ENCODE assay signal across 8 mouse cellular contexts in the genomic region with DNA sequence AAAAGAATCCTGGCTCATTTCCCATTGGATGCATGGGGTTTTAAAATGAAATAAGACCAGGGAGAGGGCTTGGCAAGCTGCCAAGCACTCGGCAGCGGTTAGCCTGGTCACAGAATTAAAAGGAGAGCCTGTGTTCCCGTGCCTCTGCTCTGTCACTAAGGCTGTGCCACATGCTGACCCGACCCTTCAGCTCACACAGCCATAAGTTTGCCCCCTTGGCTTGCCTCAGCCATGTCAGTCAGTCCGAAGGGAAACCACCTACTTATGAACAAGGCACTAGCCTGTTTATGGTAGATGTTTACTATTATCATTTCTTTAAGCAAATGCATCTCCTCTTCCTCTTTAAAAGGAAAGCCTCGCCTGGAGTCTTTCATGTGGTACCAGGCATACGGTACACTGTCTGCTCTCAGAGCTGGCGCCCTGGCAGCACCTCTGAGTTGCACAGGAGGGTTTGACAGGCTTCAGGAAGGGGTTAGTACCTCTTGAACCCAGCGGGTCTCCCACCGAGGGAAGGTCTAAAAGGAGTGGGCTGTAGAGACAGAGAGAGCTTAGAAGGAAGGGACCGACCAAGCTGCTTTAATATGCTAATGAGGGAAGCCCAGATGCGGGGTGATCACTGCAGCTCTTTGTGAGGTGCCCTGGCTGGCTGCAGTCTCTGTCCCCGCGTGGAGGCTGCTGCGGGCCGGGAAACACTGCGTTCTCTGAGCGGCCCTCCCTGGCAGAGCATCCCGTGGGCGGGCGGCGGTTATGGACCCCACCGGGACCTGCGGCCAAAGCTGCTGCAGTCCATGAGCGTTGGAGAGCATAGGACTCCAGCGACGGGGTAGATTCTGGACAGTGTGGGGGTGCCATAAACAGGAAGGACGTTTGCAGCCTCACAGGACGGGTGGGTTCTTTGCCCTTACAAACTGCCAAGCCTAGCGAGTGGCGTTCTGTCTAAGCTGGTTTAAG. TPM values are rescaled to one million over a fixed set of nuclear protein-coding genes. Genes with fewer than 3 reads are reported as not detected.
A peak's percentile ranks its signal among the peaks of the same experiment; 100 is the strongest.
DNase-seq lines count a peak whose midpoint lies in the region; ATAC-seq and TF ChIP-seq lines count a peak whose summit lies in the region.

No protein-coding gene starts in this region.

- DNase-seq in urinary bladder, adult 2 months (ENCODE audit: low spot score): peak; percentile 23
- DNase-seq in urinary bladder, postnatal 36 days (ENCODE audit: low spot score in 2 of 2): no peak
- DNase-seq in embryo, embryonic 10.5 days (ENCODE audit: low spot score): peak; percentile 55
- peak; percentile 42 to 56 for DNase-seq in kidney, postnatal 4 days
- no peak for DNase-seq in liver, postnatal 0 days
- peak; percentile 5 for DNase-seq in skeletal muscle tissue, adult 2 months (ENCODE audit: low read depth, low spot score)
- DNase-seq in spleen, adult 18-20 months: no peak

- H3K27ac ChIP-seq in heart, embryonic 14.5 days (replicated peaks in 1 of 2; ENCODE audit: control insufficient read depth in 1 of 2, insufficient read depth in 1 of 2, low read depth in 2 of 2, low read length in 2 of 2): no peak overlapping the region; a peak in 2 of 4 replicates
- H3K27ac ChIP-seq in liver, postnatal 0 days (ENCODE audit: low read depth): no peak overlapping the region

- peak overlapping the region; percentile 41 to 55 for H3K4me3 ChIP-seq in heart, embryonic 14.5 days (ENCODE audit: control insufficient read depth in 1 of 2, insufficient read depth in 1 of 2, low read depth in 1 of 2, low read length in 2 of 2)
- H3K4me3 ChIP-seq in liver, postnatal 0 days (ENCODE audit: low read depth, low read length): 0 out of 2 replicates have a peak overlapping the region, but pooled peaks have one; percentile 5

- no peaks in the 10 kb centered on the region for H3K27me3 ChIP-seq in heart, embryonic 14.5 days (ENCODE audit: control insufficient read depth, insufficient read depth, low read length)
- H3K27me3 ChIP-seq in liver, postnatal 0 days (ENCODE audit: insufficient read depth, low read length): no peaks in the 10 kb centered on the region

- peaks cover 7 to 13% of the 10 kb centered on the region in 2 experiments; a peak in 3 of 4 replicates for H3K4me1 ChIP-seq in heart, embryonic 14.5 days (ENCODE audit: control insufficient read depth in 2 of 2, insufficient read depth in 2 of 2, low read length in 2 of 2)
- peaks cover 2% of the 10 kb centered on the region; the same call in 1 of the 2 replicates for H3K4me1 ChIP-seq in liver, postnatal 0 days (ENCODE audit: insufficient read depth)

- WGBS in heart, embryonic 14.5 days: 3% methylated on average over 31 of the region's 31 CpGs
- WGBS in liver, postnatal 0 days (ENCODE audit: insufficient replicate concordance): 7% methylated on average over 31 of the region's 31 CpGs

- ATAC-seq in heart, embryonic 14.5 days (ENCODE audit: insufficient number of reproducible peaks, insufficient read depth, low FRiP score, low read depth): peak; percentile 58; the same call in 1 of the 2 replicates
- ATAC-seq in liver, postnatal 0 days: no peak

- H3K9me3 ChIP-seq in heart, embryonic 14.5 days (ENCODE audit: control insufficient read depth, low read length): no peaks in the 10 kb centered on the region
- H3K9me3 ChIP-seq in liver, postnatal 0 days (ENCODE audit: low read length): no peaks in the 10 kb centered on the region

- no peak for TF ChIP-seq CTCF in liver, postnatal 0 days (IDR thresholded peaks at IDR 0.05; ENCODE audit: low read depth)

- peak overlapping the region; percentile 85 for H3K4me2 ChIP-seq in heart, embryonic 14.5 days (ENCODE audit: low read length)
- H3K4me2 ChIP-seq in liver, postnatal 0 days (ENCODE audit: low read depth, low read length): peak overlapping the region; percentile 56

- TF ChIP-seq EP300 in liver, postnatal 0 days (IDR thresholded peaks at IDR 0.05; ENCODE audit: low read depth): no peak

- peak overlapping the region; percentile 63 for H3K9ac ChIP-seq in heart, embryonic 14.5 days (ENCODE audit: low read length)
- H3K9ac ChIP-seq in liver, postnatal 0 days (replicated peaks): no peak overlapping the region

- H3K36me3 ChIP-seq in heart, embryonic 14.5 days (ENCODE audit: control insufficient read depth, insufficient read depth, low read length): no peaks in the 10 kb centered on the region
- H3K36me3 ChIP-seq in liver, postnatal 0 days (replicated peaks; ENCODE audit: insufficient read depth, low read length): no peaks in the 10 kb centered on the region

RNA-seq across cellular contexts. Expression of a gene that starts 14.0 kb away (rescaled TPM):
- polyA plus RNA-seq in urinary bladder, adult 2 months (2012; rRNA removed): 1.9 and 2.1 TPM in 2 replicates
- polyA plus RNA-seq in heart, embryonic 14.5 days (2014; fragmentation: Nextera tagmentation; extraction: Ambion mirVana): 1.1 and 1.2 TPM in 2 replicates
- 0.02 and 0.05 TPM in 2 replicates for polyA plus RNA-seq in liver, postnatal 0 days (2015; fragmentation: Nextera tagmentation; extraction: Ambion mirVana)

Comparison
In these comparisons a context has a peak if more than half of its experiments do, and no peak if none do; other contexts are left out.
1. DNase-seq: peak in urinary bladder, adult 2 months (single experiment), embryo, embryonic 10.5 days (single experiment), kidney, postnatal 4 days (2 of 2) and skeletal muscle tissue, adult 2 months (single experiment); none in urinary bladder, postnatal 36 days (0 of 2), liver, postnatal 0 days (single experiment) and spleen, adult 18-20 months (0 of 2).